Mouse (Mus musculus) CD4-positive, CD25-positive, alpha-beta regulatory T cell, adult 2 months (primary cell): ENCODE data around the gene Gm17490.
"Not testable (repeated sequence)": the region's sequence is repeated elsewhere in the genome, so short reads cannot be mapped to it uniquely, and the experiment has no call there.

ENCODE experiments used
- DNase-seq: peaks from one replicate; pipeline ENCODE4 v3.0.0-alpha.2; 2012; ENCODE audit warnings: low read depth, low spot score

Gm17490 gene

GRCm38 (mm10) chr2:11635035-11635434 lies 9.0 kb upstream of the Gm17490 start:
- DNase-seq, result peak; percentile 80

GRCm38 (mm10) chr2:11623726-11624125 lies 2.3 kb downstream of the Gm17490 start:
- peak; percentile 47 for DNase-seq

GRCm38 (mm10) chr2:11623173-11623572 lies 2.9 kb downstream of the Gm17490 start:
- peak; percentile 50 for DNase-seq

GRCm38 (mm10) chr2:11619598-11619997 lies 6.5 kb downstream of the Gm17490 start:
- DNase-seq, result peak; percentile 59

- DNase-seq, result peak; percentile 42
Observed at GRCm38 (mm10) chr2:11616846-11617245, 9.2 kb downstream of the Gm17490 start.

- not testable (repeated sequence) for DNase-seq
Observed at GRCm38 (mm10) chr2:11612939-11613338, 13.1 kb downstream of the Gm17490 start.

- not testable (repeated sequence) for DNase-seq
Observed at GRCm38 (mm10) chr2:11606718-11607117, 19.3 kb downstream of the Gm17490 start.

- no peak for DNase-seq
Observed at GRCm38 (mm10) chr2:11604911-11605310, 21.2 kb downstream of the Gm17490 start.

GRCm38 (mm10) chr2:11604053-11604452 lies 22.0 kb downstream of the Gm17490 start, which contains the start of gene Rbm17:
Gene Rbm17, minus strand, starts transcription at chr2:11604153.
- no peak for DNase-seq

- peak; percentile 98 for DNase-seq
Observed at GRCm38 (mm10) chr2:11602506-11603489, 23.3 kb downstream of the Gm17490 start.

- DNase-seq, result no peak
Observed at GRCm38 (mm10) chr2:11601795-11602194, 24.3 kb downstream of the Gm17490 start.

GRCm38 (mm10) chr2:11597906-11598305 lies 28.2 kb downstream of the Gm17490 start:
- DNase-seq, result no peak

- DNase-seq, result no peak
Observed at GRCm38 (mm10) chr2:11596690-11597089, 29.4 kb downstream of the Gm17490 start.

GRCm38 (mm10) chr2:11587996-11588395 lies 38.1 kb downstream of the Gm17490 start:
- DNase-seq, result peak; percentile 21

GRCm38 (mm10) chr2:11579399-11579798 lies 46.7 kb downstream of the Gm17490 start:
- no peak for DNase-seq

GRCm38 (mm10) chr2:11578187-11578586 lies 47.9 kb downstream of the Gm17490 start:
- DNase-seq, result no peak
